Mouse (Mus musculus) thymus, adult 2 months (tissue): Measurements from ENCODE around the gene Mapk13.

Experiments
- CTCF ChIP-seq: fragments of 200-500 bp; IDR thresholded peaks from 2 replicates; pipeline ENCODE4 v1.5.1; 2012; ENCODE audit warnings: mild to moderate bottlenecking, control low read depth, low read length, moderate library complexity, borderline replicate concordance; ENCODE audit not compliant: control insufficient read depth, poor library complexity, insufficient read depth; ENCODE audit errors: extremely low read depth
- POLR2A ChIP-seq: fragments of 200-500 bp; IDR thresholded peaks from 2 replicates; pipeline ENCODE4 v1.6.1; 2012; ENCODE audit warnings: mild to moderate bottlenecking, low read length, control low read depth, moderate library complexity; ENCODE audit not compliant: control insufficient read depth, poor library complexity, insufficient read depth; ENCODE audit errors: extremely low read depth

GRCm38 (mm10) chr17:28823749-28824148 is 54.7 kb downstream of the Mapk13 start:
- no peak for TF ChIP-seq CTCF
- no peak for TF ChIP-seq POLR2A
